Mouse (Mus musculus) MEL (cell line): ENCODE measurements at regions not wholly inside any gene's neighbourhood (a gene's known extent, or its start where the extent isn't known, plus 50 kb on each side); places are given as distances from the start of the nearest gene placed in this dataset.

Experiments
- DNase-seq: peaks from one replicate; pipeline ENCODE4 v3.0.0; 2011; ENCODE audit warnings: low read depth, low spot score
- H3K27ac ChIP-seq: 2 replicates; pipeline ENCODE4 v1.5.1; 2012; ENCODE audit warnings: low read depth, mild to moderate bottlenecking, control low read depth, low read length, moderate library complexity; ENCODE audit not compliant: control insufficient read depth
- H3K27me3 ChIP-seq, 2 experiments: fragments of 150-350 bp in 1 of 2; sonication (generic) in 1 of 2; 2 replicates each; pipeline ENCODE4 v1.6.1; 2012; ENCODE audit warnings: low read length in 2 of 2, mild to moderate bottlenecking in 2 of 2, improper control_type of control experiment in 1 of 2, moderate library complexity in 1 of 2; ENCODE audit not compliant: insufficient read depth in 2 of 2, control insufficient read depth in 1 of 2
- H3K36me3 ChIP-seq, 2 experiments: 2 replicates each; pipeline ENCODE4 v1.6.1; 2012 to 2014; ENCODE audit warnings: low read length in 2 of 2, improper control_type of control experiment in 1 of 2, inconsistent platforms in 1 of 2, mild to moderate bottlenecking in 1 of 2; ENCODE audit not compliant: insufficient read depth in 2 of 2, control insufficient read depth in 1 of 2
- H3K4me1 ChIP-seq, 2 experiments: fragments of 150-350 bp in 1 of 2; sonication (generic) in 1 of 2; 2 replicates each; pipeline ENCODE4 v1.6.1; 2012; ENCODE audit warnings: low read length in 2 of 2, improper control_type of control experiment in 1 of 2, mild to moderate bottlenecking in 1 of 2; ENCODE audit not compliant: insufficient read depth in 2 of 2, control insufficient read depth in 1 of 2
- H3K4me3 ChIP-seq, 2 experiments: fragments of 150-350 bp in 1 of 2; sonication (generic) in 1 of 2; 2 replicates each; pipeline ENCODE4 v1.5.1; 2012; ENCODE audit warnings: low read depth in 2 of 2, low read length in 2 of 2, mild to moderate bottlenecking in 2 of 2, moderate library complexity in 2 of 2, control low read depth in 1 of 2, improper control_type of control experiment in 1 of 2; ENCODE audit not compliant: control insufficient read depth in 1 of 2, insufficient read depth in 1 of 2
- H3K79me2 ChIP-seq: 2 replicates; pipeline ENCODE4 v1.6.1; 2012; ENCODE audit warnings: mild to moderate bottlenecking, low read length, moderate library complexity; ENCODE audit not compliant: control insufficient read depth, poor library complexity, insufficient read depth
- H3K9ac ChIP-seq: 2 replicates; pipeline ENCODE4 v1.6.1; 2012; ENCODE audit warnings: low read depth, mild to moderate bottlenecking, control low read depth, low read length, moderate library complexity; ENCODE audit not compliant: control insufficient read depth, poor library complexity, severe bottlenecking
- H3K9me3 ChIP-seq: fragments of 150-350 bp; sonication (generic); replicated peaks from 2 replicates; pipeline ENCODE4 v1.6.1; 2012; ENCODE audit warnings: mild to moderate bottlenecking, low read length, improper control_type of control experiment, moderate library complexity; ENCODE audit not compliant: insufficient read depth
- CHD1 ChIP-seq: IDR thresholded peaks from 2 replicates; pipeline ENCODE4 v1.6.1; 2012; ENCODE audit warnings: low read depth, mild to moderate bottlenecking, inconsistent platforms, low read length, improper control_type of control experiment
- CHD2 ChIP-seq: IDR thresholded peaks from 2 replicates; pipeline ENCODE4 v1.6.1; 2011; ENCODE audit warnings: low read length, improper control_type of control experiment
- E2F4 ChIP-seq: IDR thresholded peaks from 2 replicates; pipeline ENCODE4 v1.6.1; 2011; ENCODE audit warnings: low read depth, low read length, improper control_type of control experiment, borderline replicate concordance
- GATA1 ChIP-seq: IDR thresholded peaks from 2 replicates; pipeline ENCODE4 v1.6.1; 2011; ENCODE audit warnings: low read depth, low read length, improper control_type of control experiment
- MAFK ChIP-seq: IDR thresholded peaks from 2 replicates; pipeline ENCODE4 v1.6.1; 2011; ENCODE audit warnings: low read depth, mild to moderate bottlenecking, low read length, improper control_type of control experiment, borderline replicate concordance
- MEF2A ChIP-seq: IDR thresholded peaks from 2 replicates; pipeline ENCODE4 v1.6.1; 2014; ENCODE audit warnings: low read depth, mild to moderate bottlenecking, inconsistent platforms, low read length, improper control_type of control experiment; ENCODE audit not compliant: poor library complexity, insufficient replicate concordance, severe bottlenecking; ENCODE audit errors: extremely low read depth
- MXI1 ChIP-seq: IDR thresholded peaks from 2 replicates; pipeline ENCODE4 v1.6.1; 2011; ENCODE audit warnings: mild to moderate bottlenecking, low read depth, low read length, improper control_type of control experiment
- MYC ChIP-seq: IDR thresholded peaks from 2 replicates; pipeline ENCODE4 v1.6.1; 2011; ENCODE audit warnings: low read depth, mild to moderate bottlenecking, low read length, improper control_type of control experiment, moderate library complexity
- NELFE ChIP-seq: IDR thresholded peaks from 2 replicates; pipeline ENCODE4 v1.6.1; 2011; ENCODE audit warnings: low read depth, low read length, improper control_type of control experiment
- NRF1 ChIP-seq: IDR thresholded peaks from 2 replicates; pipeline ENCODE4 v1.6.1; 2014; ENCODE audit warnings: low read depth, mild to moderate bottlenecking, inconsistent platforms, low read length, improper control_type of control experiment, moderate library complexity; ENCODE audit not compliant: poor library complexity, insufficient read depth, severe bottlenecking
- POLR2AphosphoS2 ChIP-seq: IDR thresholded peaks from 2 replicates; pipeline ENCODE4 v1.6.1; 2011; ENCODE audit warnings: low read length, improper control_type of control experiment
- TCF12 ChIP-seq: IDR thresholded peaks from 2 replicates; pipeline ENCODE4 v1.6.1; 2014; ENCODE audit warnings: low read depth, mild to moderate bottlenecking, inconsistent platforms, low read length, improper control_type of control experiment, moderate library complexity
- USF1 ChIP-seq: IDR thresholded peaks from 2 replicates; pipeline ENCODE4 v1.6.1; 2014; ENCODE audit warnings: low read depth, mild to moderate bottlenecking, inconsistent platforms, low read length, improper control_type of control experiment, moderate library complexity
- USF2 ChIP-seq, 2 experiments: IDR thresholded peaks; 2 replicates each; pipeline ENCODE4 v1.6.1; 2011 to 2012; ENCODE audit warnings: improper control_type of control experiment in 2 of 2, low read length in 2 of 2, borderline replicate concordance in 1 of 2, inconsistent platforms in 1 of 2, low read depth in 1 of 2, mild to moderate bottlenecking in 1 of 2; ENCODE audit not compliant: insufficient read depth in 1 of 2
- ZC3H11A ChIP-seq: IDR thresholded peaks from 2 replicates; pipeline ENCODE4 v1.6.1; 2012; ENCODE audit warnings: low read depth, mild to moderate bottlenecking, inconsistent platforms, low read length, improper control_type of control experiment
- ZKSCAN1 ChIP-seq: IDR thresholded peaks from 2 replicates; pipeline ENCODE4 v1.6.1; 2012; ENCODE audit warnings: low read depth, mild to moderate bottlenecking, inconsistent platforms, low read length, improper control_type of control experiment, moderate library complexity
- ZNF384 ChIP-seq: IDR thresholded peaks from 2 replicates; pipeline ENCODE4 v1.6.1; 2012; ENCODE audit warnings: low read depth, mild to moderate bottlenecking, inconsistent platforms, low read length, improper control_type of control experiment

DNA sequence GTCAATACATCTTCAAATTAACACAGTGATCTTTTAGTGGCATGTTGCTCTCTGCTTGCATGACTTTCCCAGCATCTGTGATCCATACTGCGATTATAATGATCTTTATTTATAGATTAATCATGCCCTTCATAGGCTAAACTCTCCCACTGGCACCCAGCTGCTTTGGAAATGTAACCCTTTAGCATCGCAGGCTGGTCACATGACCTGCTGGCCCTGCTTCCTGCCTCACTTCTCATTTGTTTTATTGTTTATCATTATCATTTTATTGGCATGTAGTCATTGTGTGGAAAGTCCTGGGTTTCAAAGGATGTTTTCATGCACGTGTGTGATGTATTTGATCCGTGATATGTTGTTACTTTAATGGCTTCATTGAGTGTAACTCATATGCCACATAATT lies 384.4 kb upstream of the Pmfbp1 start:
- no peaks in the 10 kb centered on the region for H3K27me3 ChIP-seq
- H3K27ac ChIP-seq: no peak overlapping the region
- no peak for DNase-seq
- TF ChIP-seq E2F4 (no peak), NRF1 (no peak), ZNF384 (no peak), MYC (no peak), USF2 (IDR thresholded peaks at IDR 0.05; ENCODE audit: borderline replicate concordance in 1 of 2, insufficient read depth in 1 of 2, low read depth in 1 of 2, low read length in 2 of 2) (no peak)
- no peaks in the 10 kb centered on the region for H3K9me3 ChIP-seq
- H3K4me1 ChIP-seq: no peaks in the 10 kb centered on the region
- H3K4me3 ChIP-seq: no peak overlapping the region
- no peak overlapping the region for H3K9ac ChIP-seq
- H3K36me3 ChIP-seq: no peaks in the 10 kb centered on the region
- H3K79me2 ChIP-seq: no peaks in the 10 kb centered on the region

DNA sequence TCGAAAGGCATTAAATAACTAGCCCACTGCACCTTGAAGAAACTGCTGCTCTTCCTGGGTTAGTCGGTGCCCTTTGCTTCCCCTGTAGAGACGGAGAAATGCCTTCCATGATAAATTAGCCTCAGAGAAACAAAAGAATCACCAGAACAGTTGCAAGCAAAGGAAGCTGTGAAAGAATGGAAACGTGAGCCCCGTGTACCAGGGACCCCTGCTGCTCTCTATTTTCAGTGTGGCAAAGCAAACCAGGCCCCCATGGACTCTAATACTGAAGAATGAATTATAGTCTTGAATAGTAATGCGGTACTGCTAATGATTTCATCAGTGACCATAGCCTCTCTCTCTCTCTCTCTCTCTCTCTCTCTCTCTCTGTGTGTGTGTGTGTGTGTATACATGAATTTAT lies 372.1 kb upstream of the Pmfbp1 start:
- Histone ChIP-seq H3K79me2 (no peaks in the 10 kb centered on the region), H3K36me3 (no peaks in the 10 kb centered on the region), H3K27me3 (no peaks in the 10 kb centered on the region), H3K4me3 (no peak overlapping the region), H3K9ac (no peak overlapping the region), H3K4me1 (no peaks in the 10 kb centered on the region), H3K27ac (no peak overlapping the region), H3K9me3 (no peaks in the 10 kb centered on the region)
- DNase-seq: no peak
- TF ChIP-seq MEF2A (no peak), NELFE (no peak), MAFK (no peak), USF2 (IDR thresholded peaks at IDR 0.05; ENCODE audit: borderline replicate concordance in 1 of 2, insufficient read depth in 1 of 2, low read depth in 1 of 2, low read length in 2 of 2) (no peak), ZC3H11A (no peak), CHD2 (no peak), MXI1 (no peak), ZKSCAN1 (no peak), MYC (no peak), TCF12 (no peak), CHD1 (no peak), POLR2AphosphoS2 (no peak), NRF1 (no peak), USF1 (no peak), GATA1 (no peak)
